In genomic region chr7:27162780-27163449, GRCm38 (mm10) we compare ENCODE assay signal across 10 mouse cellular contexts. TPM values are rescaled to one million over a fixed set of nuclear protein-coding genes. Genes with fewer than 3 reads are reported as not detected.
DNase-seq lines count a peak whose midpoint lies in the region; ATAC-seq and TF ChIP-seq lines count a peak whose summit lies in the region.
"Had no signal": no experiment of that assay in that cellular context is flagged by ENCODE, and none has a peak within 500 bp of the region (broad histone marks: within the 10 kb centered on the region; RNA-seq: fewer than 3 reads in every experiment).

No protein-coding gene starts in this region.

- no peak for TF ChIP-seq POLR2A in limb, embryonic 14.5 days (IDR thresholded peaks at IDR 0.05; ENCODE audit: borderline replicate concordance, extremely low read depth, insufficient read depth, insufficient read length)

- no peaks in the 10 kb centered on the region for H3K9me3 ChIP-seq in heart, embryonic 10.5 days
- H3K9me3 ChIP-seq in megakaryocyte, embryonic 14.5 days = no peaks in the 10 kb centered on the region
- no peaks in the 10 kb centered on the region for H3K9me3 ChIP-seq in limb, embryonic 14.5 days (ENCODE audit: control insufficient read depth, low read length)
- no peaks in the 10 kb centered on the region for H3K9me3 ChIP-seq in stomach, postnatal 0 days (ENCODE audit: control insufficient read depth, low read length)

- TF ChIP-seq EP300 in stomach, postnatal 0 days (optimal IDR thresholded peaks at IDR 0.05) = no peak

- no peak for TF ChIP-seq CTCF in stomach, postnatal 0 days (IDR thresholded peaks at IDR 0.05; ENCODE audit: low read depth)

- no peaks in the 10 kb centered on the region for H3K27me3 ChIP-seq in heart, embryonic 10.5 days (ENCODE audit: insufficient read depth, poor library complexity, severe bottlenecking)
- no peaks in the 10 kb centered on the region for H3K27me3 ChIP-seq in megakaryocyte, embryonic 14.5 days (replicated peaks)
- no peaks in the 10 kb centered on the region for H3K27me3 ChIP-seq in limb, embryonic 14.5 days (ENCODE audit: control insufficient read depth, insufficient read depth, low read length)
- H3K27me3 ChIP-seq in stomach, postnatal 0 days (ENCODE audit: control insufficient read depth, insufficient read depth, low read length) = no peaks in the 10 kb centered on the region

- 0 out of 2 replicates have a peak overlapping the region, but pooled peaks have one; percentile 2 for H3K9ac ChIP-seq in limb, embryonic 14.5 days (ENCODE audit: low read depth, low read length, severe bottlenecking)
- H3K9ac ChIP-seq in stomach, postnatal 0 days (ENCODE audit: low read length) = peak overlapping the region; percentile 50

- H3K4me3 ChIP-seq in heart, embryonic 10.5 days = peak overlapping the region; percentile 27
- H3K4me3 ChIP-seq in megakaryocyte, embryonic 14.5 days (replicated peaks) = peak overlapping the region; percentile 71
- H3K4me3 ChIP-seq in limb, embryonic 14.5 days (replicated peaks; ENCODE audit: low read length) = no peak overlapping the region
- H3K4me3 ChIP-seq in stomach, postnatal 0 days (ENCODE audit: low read depth, low read length) = no peak overlapping the region; the same call in 1 of the 2 replicates

- no peak overlapping the region for H3K4me2 ChIP-seq in limb, embryonic 14.5 days (replicated peaks; ENCODE audit: low read depth, low read length, severe bottlenecking)
- H3K4me2 ChIP-seq in stomach, postnatal 0 days (replicated peaks; ENCODE audit: low read depth) = peak overlapping the region; percentile 78

- H3K27ac ChIP-seq in heart, embryonic 10.5 days = no peak overlapping the region
- no peak overlapping the region for H3K27ac ChIP-seq in limb, embryonic 14.5 days (replicated peaks; ENCODE audit: low read depth, low read length)
- no peak overlapping the region for H3K27ac ChIP-seq in stomach, postnatal 0 days (replicated peaks)

- no peak for DNase-seq in heart, embryonic 10.5 days (ENCODE audit: low spot score)
- DNase-seq in heart, postnatal 4 days = no peak
- no peak for DNase-seq in limb, embryonic 14.5 days (ENCODE audit: low spot score)
- no peak for DNase-seq in stomach, postnatal 0 days (ENCODE audit: low spot score)
- DNase-seq in retina, embryonic 14.5 days (ENCODE audit: low spot score) = no peak
- DNase-seq in left cerebral cortex, adult 8-10 months (ENCODE audit: low spot score in 2 of 2) = no peak

- no peak for ATAC-seq in megakaryocyte, adult 5-6 weeks (ENCODE audit: poor library complexity, severe bottlenecking)
- no peak for ATAC-seq in limb, embryonic 14.5 days (ENCODE audit: low FRiP score, low read depth)
- ATAC-seq in stomach, postnatal 0 days (ENCODE audit: low FRiP score, low TSS enrichment) = no peak

- H3K4me1 ChIP-seq in heart, embryonic 10.5 days = peaks cover 56% of the 10 kb centered on the region
- peaks cover 84% of the 10 kb centered on the region for H3K4me1 ChIP-seq in megakaryocyte, embryonic 14.5 days
- peaks cover 29% of the 10 kb centered on the region for H3K4me1 ChIP-seq in limb, embryonic 14.5 days (ENCODE audit: control insufficient read depth, insufficient read depth, low read length)
- peaks cover 5% of the 10 kb centered on the region; the same call in 1 of the 2 replicates for H3K4me1 ChIP-seq in stomach, postnatal 0 days (replicated peaks; ENCODE audit: control insufficient read depth, insufficient read depth)

- peaks cover 63% of the 10 kb centered on the region for H3K36me3 ChIP-seq in heart, embryonic 10.5 days
- H3K36me3 ChIP-seq in megakaryocyte, embryonic 14.5 days (replicated peaks; ENCODE audit: low read length) = peaks cover 76% of the 10 kb centered on the region
- H3K36me3 ChIP-seq in limb, embryonic 14.5 days (ENCODE audit: control insufficient read depth, insufficient read depth, low read length) = peaks cover 60% of the 10 kb centered on the region
- peaks cover 18% of the 10 kb centered on the region for H3K36me3 ChIP-seq in stomach, postnatal 0 days (ENCODE audit: control insufficient read depth, insufficient read depth, low read length)

- 81% methylated on average over 5 of the region's 5 CpGs for WGBS in heart, embryonic 10.5 days
- 81% methylated on average over 5 of the region's 5 CpGs for WGBS in limb, embryonic 14.5 days
- 66% methylated on average over 5 of the region's 5 CpGs for WGBS in stomach, postnatal 0 days

RNA-seq across cellular contexts. Expression of gene Egln2, which starts 3.7 kb away (rescaled TPM):
- polyA plus RNA-seq in heart, embryonic 10.5 days (2016; fragmentation: Nextera tagmentation; extraction: Ambion mirVana) = 66.5 and 73.0 TPM in 2 replicates
- 10 to 100 TPM; 57.0 to 59.0 TPM for total RNA-seq in heart, postnatal 4 days (2021)
- 75.2 and 107 TPM in 2 replicates for polyA plus RNA-seq in megakaryocyte, embryonic 14.5 days (2012; ENCODE audit: insufficient read depth, low replicate concordance)
- total RNA-seq in megakaryocyte, adult 5-6 weeks (2015) = 11.1 and 12.5 TPM in 2 replicates
- total RNA-seq in megakaryocyte, adult 5-6 weeks (2017) = 22.2 and 29.6 TPM in 2 replicates
- 88.3 and 96.4 TPM in 2 replicates for polyA plus RNA-seq in limb, embryonic 14.5 days (2012; rRNA removed)
- 41.9 and 49.2 TPM in 2 replicates for polyA plus RNA-seq in limb, embryonic 14.5 days (2014; fragmentation: Nextera tagmentation; extraction: Ambion mirVana)
- polyA plus RNA-seq in stomach, postnatal 0 days (2015; fragmentation: Nextera tagmentation; extraction: Ambion mirVana) = 51.0 and 53.4 TPM in 2 replicates
- total RNA-seq in left cerebral cortex, adult 8-10 months (2022) = 10 to 100 TPM; 87.9 to 97.7 (median 93.6) TPM

RNA-seq across cellular contexts. Expression of gene Cyp2t4, which starts 9.4 kb away (rescaled TPM):
- 0.11 TPM in 1 of 2 replicates, not detected in the other for polyA plus RNA-seq in heart, embryonic 10.5 days (2016; fragmentation: Nextera tagmentation; extraction: Ambion mirVana)
- total RNA-seq in heart, postnatal 4 days (2021) = not detected
- polyA plus RNA-seq in megakaryocyte, embryonic 14.5 days (2012; ENCODE audit: insufficient read depth, low replicate concordance) = not detected in 2 replicates
- not detected in 2 replicates for total RNA-seq in megakaryocyte, adult 5-6 weeks (2015)
- not detected in 2 replicates for total RNA-seq in megakaryocyte, adult 5-6 weeks (2017)
- polyA plus RNA-seq in limb, embryonic 14.5 days (2012; rRNA removed) = not detected in 2 replicates
- polyA plus RNA-seq in limb, embryonic 14.5 days (2014; fragmentation: Nextera tagmentation; extraction: Ambion mirVana) = not detected in 2 replicates
- 0.11 TPM in 1 of 2 replicates, not detected in the other for polyA plus RNA-seq in stomach, postnatal 0 days (2015; fragmentation: Nextera tagmentation; extraction: Ambion mirVana)
- not detected for total RNA-seq in left cerebral cortex, adult 8-10 months (2022)
- total RNA-seq: adrenal gland, adult 18-20 months; layer of hippocampus, adult 8-10 months had no signal

RNA-seq across cellular contexts. Expression of gene Rab4b, which starts 15.8 kb away (rescaled TPM):
- 59.4 and 63.2 TPM in 2 replicates for polyA plus RNA-seq in heart, embryonic 10.5 days (2016; fragmentation: Nextera tagmentation; extraction: Ambion mirVana)
- total RNA-seq in heart, postnatal 4 days (2021) = 10 to 100 TPM; 24.7 to 27.8 TPM
- polyA plus RNA-seq in megakaryocyte, embryonic 14.5 days (2012; ENCODE audit: insufficient read depth, low replicate concordance) = 400 and 700 TPM in 2 replicates
- total RNA-seq in megakaryocyte, adult 5-6 weeks (2015) = 65.7 and 73.7 TPM in 2 replicates
- 26.8 and 30.4 TPM in 2 replicates for total RNA-seq in megakaryocyte, adult 5-6 weeks (2017)
- 78.3 and 93.5 TPM in 2 replicates for polyA plus RNA-seq in limb, embryonic 14.5 days (2012; rRNA removed)
- polyA plus RNA-seq in limb, embryonic 14.5 days (2014; fragmentation: Nextera tagmentation; extraction: Ambion mirVana) = 61.5 and 70.9 TPM in 2 replicates
- 70.7 and 72.2 TPM in 2 replicates for polyA plus RNA-seq in stomach, postnatal 0 days (2015; fragmentation: Nextera tagmentation; extraction: Ambion mirVana)
- 100 to 1,000 TPM in 3 of 4 experiments, 10 to 100 TPM in 1; 94.2 to 108 (median 101) TPM for total RNA-seq in left cerebral cortex, adult 8-10 months (2022)

RNA-seq across cellular contexts. Expression of gene Gm21983, which starts 18.0 kb away (rescaled TPM):
- not detected in 2 replicates for polyA plus RNA-seq in heart, embryonic 10.5 days (2016; fragmentation: Nextera tagmentation; extraction: Ambion mirVana)
- not detected for total RNA-seq in heart, postnatal 4 days (2021)
- polyA plus RNA-seq in megakaryocyte, embryonic 14.5 days (2012; ENCODE audit: insufficient read depth, low replicate concordance) = not detected in 2 replicates
- not detected in 2 replicates for total RNA-seq in megakaryocyte, adult 5-6 weeks (2015)
- not detected in 2 replicates for total RNA-seq in megakaryocyte, adult 5-6 weeks (2017)
- 5.2 and 9.0 TPM in 2 replicates for polyA plus RNA-seq in limb, embryonic 14.5 days (2012; rRNA removed)
- 0.58 and 0.62 TPM in 2 replicates for polyA plus RNA-seq in limb, embryonic 14.5 days (2014; fragmentation: Nextera tagmentation; extraction: Ambion mirVana)
- polyA plus RNA-seq in stomach, postnatal 0 days (2015; fragmentation: Nextera tagmentation; extraction: Ambion mirVana) = not detected in 2 replicates
- not detected for total RNA-seq in left cerebral cortex, adult 8-10 months (2022)
- total RNA-seq: adrenal gland, adult 18-20 months; layer of hippocampus, adult 8-10 months had no signal

RNA-seq across cellular contexts. Expression of gene Mia, which starts 18.0 kb away (rescaled TPM):
- 1.0 and 1.5 TPM in 2 replicates for polyA plus RNA-seq in heart, embryonic 10.5 days (2016; fragmentation: Nextera tagmentation; extraction: Ambion mirVana)
- total RNA-seq in heart, postnatal 4 days (2021) = not detected
- not detected in 2 replicates for polyA plus RNA-seq in megakaryocyte, embryonic 14.5 days (2012; ENCODE audit: insufficient read depth, low replicate concordance)
- total RNA-seq in megakaryocyte, adult 5-6 weeks (2015) = not detected in 2 replicates
- not detected in 2 replicates for total RNA-seq in megakaryocyte, adult 5-6 weeks (2017)
- 193 and 236 TPM in 2 replicates for polyA plus RNA-seq in limb, embryonic 14.5 days (2012; rRNA removed)
- polyA plus RNA-seq in limb, embryonic 14.5 days (2014; fragmentation: Nextera tagmentation; extraction: Ambion mirVana) = 147 and 156 TPM in 2 replicates
- polyA plus RNA-seq in stomach, postnatal 0 days (2015; fragmentation: Nextera tagmentation; extraction: Ambion mirVana) = 7.3 and 8.7 TPM in 2 replicates
- total RNA-seq in left cerebral cortex, adult 8-10 months (2022) = 1 to 10 TPM in 2 of 4 experiments, under 1 TPM in 2; 0.48 to 2.0 (median 1.4) TPM

Comparison
In these comparisons a context has a peak if more than half of its experiments do, and no peak if none do; other contexts are left out.
1. H3K4me3 ChIP-seq: peak in heart, embryonic 10.5 days (single experiment) and megakaryocyte, embryonic 14.5 days (single experiment); none in limb, embryonic 14.5 days (single experiment) and stomach, postnatal 0 days (single experiment).